Mouse (Mus musculus) cortical plate, adult 2 months (tissue): ENCODE results near the gene Rgs14.

Source experiments
- CTCF ChIP-seq: fragments of 200-500 bp; IDR thresholded peaks from 2 replicates; pipeline ENCODE4 v1.5.1; 2011; ENCODE audit warnings: mild to moderate bottlenecking, control low read depth, low read length; ENCODE audit not compliant: insufficient read depth; ENCODE audit errors: extremely low read depth
- POLR2A ChIP-seq: fragments of 200-500 bp; IDR thresholded peaks from 2 replicates; pipeline ENCODE4 v1.6.1; 2011; ENCODE audit warnings: mild to moderate bottlenecking, low read length, control low read depth; ENCODE audit not compliant: insufficient read depth; ENCODE audit errors: extremely low read depth

DNA sequence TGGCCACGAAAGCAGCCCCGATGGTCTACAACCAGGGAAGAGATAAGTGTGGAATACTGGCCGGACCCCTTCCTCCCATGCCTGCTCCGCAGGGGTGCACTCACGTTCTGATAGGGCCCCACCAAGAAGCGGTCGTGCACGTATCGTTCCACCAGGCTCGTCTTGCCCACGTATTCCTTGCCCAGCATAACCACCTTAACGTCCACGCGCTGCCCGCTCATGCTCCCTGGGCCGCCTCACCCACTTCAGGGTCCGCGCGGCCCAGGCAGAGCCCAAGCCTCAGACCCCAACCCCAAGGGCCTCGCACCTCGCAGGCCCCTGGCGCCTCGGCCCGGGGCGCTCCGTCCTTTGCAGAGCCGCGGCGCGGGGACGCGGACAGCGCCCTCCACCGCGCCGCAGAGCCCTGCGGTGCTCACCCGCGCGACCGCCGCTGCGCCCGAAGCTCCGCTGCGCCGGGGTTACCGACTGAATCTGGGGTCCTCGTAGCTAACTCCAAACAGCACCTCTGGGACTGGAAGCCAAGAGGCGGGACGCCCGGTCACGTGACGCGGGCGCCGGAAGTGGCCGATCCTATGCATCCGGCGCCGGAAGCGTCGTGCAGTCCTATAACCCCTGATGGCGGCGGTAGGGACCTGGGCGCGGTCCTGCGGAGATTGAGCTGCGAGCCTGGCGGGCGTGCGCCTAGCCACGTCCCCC, 48.0 kb upstream of the Rgs14 start, which contains the start of gene Rab24:
- no peak for TF ChIP-seq CTCF
- TF ChIP-seq POLR2A, result peak; percentile 61
